Mouse (Mus musculus) ES-Bruce4 (cell line): ENCODE results near the gene Tmem151b. TPM values are rescaled to one million over a fixed set of nuclear protein-coding genes. Genes with fewer than 3 reads are reported as not detected.

Experiments
- H3K27ac ChIP-seq: 2 replicates; pipeline ENCODE4 v1.5.1; 2012; ENCODE audit warnings: low read length, inconsistent platforms; ENCODE audit not compliant: insufficient read depth
- H3K27me3 ChIP-seq: 2 replicates; pipeline ENCODE4 v1.6.1; 2012; ENCODE audit warnings: mild to moderate bottlenecking, low read length, inconsistent platforms; ENCODE audit not compliant: control insufficient read depth, poor library complexity, insufficient read depth, severe bottlenecking
- H3K36me3 ChIP-seq: 2 replicates; pipeline ENCODE4 v1.6.1; 2012; ENCODE audit warnings: inconsistent platforms, mild to moderate bottlenecking, low read length, moderate library complexity; ENCODE audit not compliant: control insufficient read depth, poor library complexity, insufficient read depth, severe bottlenecking
- H3K4me1 ChIP-seq: one replicate; pipeline ENCODE4 v1.8.1; 2011; ENCODE audit warnings: low read length; ENCODE audit not compliant: control insufficient read depth, insufficient read depth
- H3K4me3 ChIP-seq: 2 replicates; pipeline ENCODE4 v1.5.1; 2011; ENCODE audit warnings: low read depth, mild to moderate bottlenecking, low read length
- H3K9ac ChIP-seq: 2 replicates; pipeline ENCODE4 v1.6.1; 2012; ENCODE audit warnings: low read depth, mild to moderate bottlenecking, inconsistent platforms; ENCODE audit not compliant: poor library complexity, severe bottlenecking
- H3K9me3 ChIP-seq: replicated peaks from 2 replicates; pipeline ENCODE4 v1.6.1; 2012; ENCODE audit warnings: mild to moderate bottlenecking, low read length, inconsistent platforms; ENCODE audit not compliant: control insufficient read depth, poor library complexity, insufficient read depth, severe bottlenecking
- CTCF ChIP-seq: IDR thresholded peaks from one replicate; pipeline ENCODE4 v1.8.1; 2011; ENCODE audit warnings: low read depth, low read length
- EP300 ChIP-seq: IDR thresholded peaks from 2 replicates; pipeline ENCODE4 v1.6.1; 2011; ENCODE audit warnings: low read depth, low read length; ENCODE audit not compliant: insufficient read depth
- POLR2A ChIP-seq: IDR thresholded peaks from one replicate; pipeline ENCODE4 v1.8.1; 2011; ENCODE audit warnings: low read length; ENCODE audit not compliant: insufficient read depth
- polyA plus RNA-seq: library from polyadenylated mRNA; stranded (reverse); fragments of >200 nt; gene quantifications from 2 replicates; pipeline ENCODE4 v1.2.4, GENCODE M21; 2011; ENCODE audit warnings: low read depth; ENCODE audit not compliant: missing spikeins, insufficient read depth, insufficient read length

Tmem151b gene
- polyA plus RNA-seq, 1 experiment: 1.5 TPM

DNA sequence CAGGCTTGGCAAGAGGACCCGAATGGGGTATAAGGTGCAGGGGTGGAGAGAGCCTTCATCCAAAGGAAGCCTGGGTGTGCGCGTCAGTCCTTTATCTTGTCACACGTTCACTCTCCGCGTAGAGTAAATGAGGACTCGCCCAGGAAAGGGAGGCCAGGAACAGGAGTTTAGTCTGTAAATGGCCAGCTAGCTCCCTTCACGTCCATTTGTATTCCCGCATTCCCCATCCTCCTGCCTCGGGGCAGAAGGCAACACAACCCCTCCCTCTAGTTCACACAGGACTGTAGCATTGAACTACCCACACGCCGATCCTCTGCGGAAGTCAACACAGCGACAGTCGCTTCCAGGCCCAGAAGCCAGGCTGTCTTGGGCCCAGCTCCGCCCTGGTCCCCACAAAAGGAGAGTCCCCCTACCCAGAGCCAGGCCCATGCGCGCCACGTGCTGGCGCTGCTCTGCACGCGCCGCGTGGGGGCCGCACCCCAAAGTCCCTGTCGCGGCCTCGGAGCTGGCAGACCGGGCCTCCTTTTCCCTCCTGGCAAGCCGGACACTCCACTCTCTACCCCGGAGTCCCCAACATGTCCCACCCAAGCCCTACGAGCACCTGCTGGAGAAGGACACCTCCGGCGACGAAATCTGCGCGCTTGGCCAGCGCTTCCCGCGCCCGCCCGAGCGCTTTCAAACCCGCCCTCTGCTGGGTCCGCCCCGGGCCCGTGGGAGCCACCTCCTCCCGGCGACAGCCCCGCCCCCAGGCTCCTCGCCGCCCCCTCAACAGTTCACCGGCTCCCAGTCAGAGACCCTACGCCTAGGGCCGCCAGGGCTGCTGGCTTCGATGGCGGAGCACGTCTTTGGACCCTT is 45.6 kb upstream of the Tmem151b start:
- Histone ChIP-seq H3K9me3 (no peaks in the 10 kb centered on the region), H3K4me3 (peak overlapping the region; percentile 68), H3K27ac (peak overlapping the region; percentile 77), H3K4me1 (peaks cover 3% of the 10 kb centered on the region), H3K9ac (peak overlapping the region; percentile 75), H3K36me3 (peaks cover 4% of the 10 kb centered on the region), H3K27me3 (no peaks in the 10 kb centered on the region)
- TF ChIP-seq EP300 (peak; percentile 32; the same call in 1 of the 2 replicates), POLR2A (peak; percentile 70), CTCF (no peak)

DNA sequence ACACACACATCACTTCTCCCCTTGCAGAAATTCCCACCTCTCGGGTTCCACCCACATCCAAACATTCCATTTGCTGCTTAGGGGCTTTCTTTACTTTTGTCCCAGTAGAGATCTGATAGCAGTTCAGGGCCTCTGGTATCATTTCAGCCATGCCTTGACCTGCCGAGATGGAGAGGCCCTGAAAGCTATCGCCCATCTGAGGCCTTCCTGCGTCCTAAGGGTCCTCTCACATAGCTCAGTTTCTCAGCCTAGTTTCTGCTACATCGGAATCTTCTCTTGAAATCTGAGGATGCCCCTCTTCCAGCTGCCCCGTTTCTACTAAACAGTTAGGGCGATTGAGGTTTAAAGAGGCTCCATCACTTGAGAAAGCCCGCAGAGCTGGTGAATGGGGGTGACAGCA is 44.7 kb upstream of the Tmem151b start:
- H3K9ac ChIP-seq: peak overlapping the region; percentile 75
- peaks cover 3% of the 10 kb centered on the region for H3K4me1 ChIP-seq
- peaks cover 13% of the 10 kb centered on the region for H3K36me3 ChIP-seq
- peak overlapping the region; percentile 65 for H3K4me3 ChIP-seq
- no peaks in the 10 kb centered on the region for H3K9me3 ChIP-seq
- no peak overlapping the region for H3K27ac ChIP-seq
- TF ChIP-seq POLR2A (no peak), CTCF (no peak), EP300 (no peak)
- H3K27me3 ChIP-seq: no peaks in the 10 kb centered on the region

DNA sequence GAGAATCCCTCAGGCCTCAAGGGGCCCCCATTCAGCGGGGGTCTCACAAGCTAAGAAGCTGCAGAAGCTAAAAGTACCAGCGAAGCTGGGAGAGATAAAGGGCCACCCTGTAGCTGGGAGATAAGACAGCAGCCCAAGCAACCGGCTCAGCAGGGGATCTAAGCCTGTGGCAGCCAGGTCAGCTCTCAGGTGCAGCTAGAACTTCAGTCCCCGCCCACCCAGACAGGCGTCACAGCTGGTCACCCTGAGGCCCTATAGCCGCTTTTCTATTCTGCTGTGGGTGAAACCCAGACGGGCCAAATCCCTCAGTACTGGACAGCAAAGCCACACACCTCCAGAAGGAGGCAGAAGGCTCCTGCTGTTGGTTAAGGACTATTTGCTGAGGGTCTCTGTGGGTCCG is 44.0 kb upstream of the Tmem151b start:
- H3K27ac ChIP-seq: no peak overlapping the region
- H3K27me3 ChIP-seq: no peaks in the 10 kb centered on the region
- no peaks in the 10 kb centered on the region for H3K9me3 ChIP-seq
- peaks cover 20% of the 10 kb centered on the region for H3K36me3 ChIP-seq
- H3K4me1 ChIP-seq: peaks cover 3% of the 10 kb centered on the region
- peak overlapping the region; percentile 75 for H3K9ac ChIP-seq
- peak overlapping the region; percentile 65 for H3K4me3 ChIP-seq
- TF ChIP-seq CTCF (peak; percentile 31), POLR2A (no peak), EP300 (peak; percentile 55; the same call in 1 of the 2 replicates)

DNA sequence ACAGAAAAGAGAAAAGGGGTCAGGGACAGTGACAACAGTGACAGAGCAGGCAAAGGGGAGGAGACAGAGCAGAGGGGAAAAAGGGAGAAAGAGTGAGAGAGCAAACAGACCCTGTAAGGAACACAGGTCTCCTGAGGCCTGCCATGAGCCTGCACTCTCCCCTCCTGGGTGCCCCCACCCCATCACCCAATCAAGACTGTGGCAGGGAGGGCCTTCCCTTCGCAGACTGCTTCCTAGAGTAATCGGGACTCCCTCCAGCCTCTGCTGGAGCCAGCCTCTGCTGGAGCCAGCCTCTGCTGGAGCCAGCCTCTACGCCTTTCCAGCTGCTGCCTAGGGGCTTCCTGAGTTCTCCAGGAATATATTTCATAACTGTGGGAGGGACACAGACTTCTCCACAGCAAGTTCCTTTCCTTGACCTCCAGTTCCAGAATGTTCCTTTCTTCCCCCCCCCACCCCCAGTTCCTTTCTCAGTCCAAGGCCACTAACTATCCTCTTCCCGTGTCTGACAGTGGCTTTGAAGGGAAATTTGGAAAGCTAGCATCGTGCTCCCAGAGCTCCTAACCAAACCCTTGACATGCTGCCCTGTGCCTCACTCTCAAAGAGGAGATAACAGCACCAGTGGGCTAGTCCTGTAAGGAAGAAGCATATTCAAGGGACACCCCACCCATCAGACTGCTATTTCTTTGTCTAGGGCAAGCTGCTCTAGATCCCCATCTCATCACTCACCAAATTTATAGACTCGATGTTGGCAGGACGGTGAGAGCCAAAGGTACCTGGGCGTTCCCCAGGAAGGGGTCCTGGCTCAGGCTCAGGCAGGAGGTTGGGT is 43.3 kb upstream of the Tmem151b start:
- H3K9me3 ChIP-seq: no peaks in the 10 kb centered on the region
- H3K27me3 ChIP-seq: no peaks in the 10 kb centered on the region
- peaks cover 3% of the 10 kb centered on the region for H3K4me1 ChIP-seq
- H3K4me3 ChIP-seq: peak overlapping the region; percentile 65
- TF ChIP-seq CTCF (no peak), POLR2A (no peak), EP300 (no peak)
- peaks cover 25% of the 10 kb centered on the region for H3K36me3 ChIP-seq
- H3K9ac ChIP-seq: peak overlapping the region; percentile 75
- no peak overlapping the region for H3K27ac ChIP-seq

DNA sequence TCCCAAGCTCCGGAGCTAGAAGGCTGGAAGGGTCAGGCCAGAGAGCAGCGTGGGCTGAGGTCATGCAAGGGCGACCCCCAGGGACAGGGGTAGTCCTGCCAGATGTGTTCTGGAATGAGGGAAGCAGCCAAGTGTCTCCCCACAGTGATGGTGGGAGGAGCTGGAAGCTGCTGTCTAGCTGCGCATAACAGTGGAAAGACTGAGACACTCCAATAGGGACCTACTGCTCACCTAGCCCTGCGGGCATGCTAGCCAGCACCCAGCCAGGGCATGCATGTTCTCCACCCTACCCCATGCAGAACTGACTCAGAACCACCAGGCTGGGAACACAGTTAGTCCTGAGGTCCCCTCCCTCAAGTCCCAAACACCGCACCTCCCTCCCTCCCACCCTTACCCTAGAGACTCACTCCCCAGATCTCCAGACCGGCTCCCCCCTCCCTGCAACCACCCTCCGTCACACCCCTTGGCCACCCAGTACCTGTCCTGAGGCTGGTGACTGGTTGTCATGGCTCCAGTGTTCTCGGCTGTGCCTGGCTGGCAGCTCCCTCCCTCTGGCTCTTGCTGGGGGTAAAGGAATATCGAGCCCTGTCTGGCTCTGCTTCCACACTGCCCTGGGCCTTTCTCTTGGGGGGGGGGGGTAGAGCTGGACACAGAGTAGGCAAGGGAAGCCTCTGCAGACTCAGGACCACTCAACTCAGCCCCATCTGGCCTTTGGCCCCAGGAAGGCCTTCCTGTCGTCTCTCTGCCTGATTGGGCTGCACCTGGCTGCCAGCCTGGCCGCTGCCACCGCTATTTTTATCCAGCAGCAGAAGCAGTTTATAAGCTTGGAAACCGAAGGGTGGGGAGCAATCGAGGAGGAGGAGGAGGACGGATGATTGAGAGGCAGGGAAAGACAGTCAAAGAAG is 42.5 kb upstream of the Tmem151b start:
- Histone ChIP-seq H3K9me3 (no peaks in the 10 kb centered on the region), H3K9ac (peak overlapping the region; percentile 75; the same call in 1 of the 2 replicates), H3K4me3 (peak overlapping the region; percentile 40), H3K36me3 (peaks cover 32% of the 10 kb centered on the region), H3K27ac (0 out of 2 replicates have a peak overlapping the region, but pooled peaks have one; percentile 16), H3K4me1 (peaks cover 3% of the 10 kb centered on the region), H3K27me3 (no peaks in the 10 kb centered on the region)
- no peak for TF ChIP-seq POLR2A
- TF ChIP-seq CTCF: no peak
- TF ChIP-seq EP300: peak; percentile 72
